Mouse (Mus musculus) E14TG2a.4 (cell line): ENCODE measurements around the gene Gm20388.

Experiments used
- CTCF ChIP-seq: conservative IDR thresholded peaks from 2 replicates; pipeline ENCODE4 v1.5.1; 2014; ENCODE audit warnings: low read length
- POU5F1 ChIP-seq: IDR thresholded peaks from 2 replicates; pipeline ENCODE4 v1.6.1; 2014; ENCODE audit warnings: low read length, borderline replicate concordance

DNA sequence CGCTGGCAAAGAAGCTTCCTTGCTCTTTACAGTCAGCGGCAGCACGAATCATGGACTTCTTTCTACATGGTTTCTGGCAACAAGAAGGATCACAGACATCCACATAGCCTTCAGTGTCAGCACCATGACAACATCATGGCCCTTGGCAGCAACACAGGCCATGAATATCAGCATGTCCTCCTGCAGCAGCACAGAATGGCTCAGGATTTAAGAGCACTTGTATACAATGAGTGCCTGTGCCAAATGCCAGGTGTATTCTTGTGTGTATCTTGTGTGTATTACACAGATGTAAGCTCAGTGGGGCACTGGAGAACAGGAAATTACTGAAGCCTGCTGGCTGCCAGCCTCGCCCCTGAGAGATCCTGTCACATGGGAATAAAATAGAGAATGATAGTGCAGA is 4263.0 kb downstream of the Gm20388 start:
- TF ChIP-seq CTCF (no peak), POU5F1 (no peak)
